Mouse (Mus musculus) ZHBTc4 (cell line): ENCODE measurements at regions not wholly inside any gene's neighbourhood (a gene's known extent, or its start where the extent isn't known, plus 50 kb on each side); places are given as distances from the start of the nearest gene placed in this dataset.

Source experiments
- DNase-seq: peaks from one replicate; pipeline ENCODE4 v3.0.0-alpha.2; 2011; ENCODE audit warnings: low read depth, low spot score

- DNase-seq = no peak
Measured at GRCm38 (mm10) chr7:68858471-68859210, 109.6 kb upstream of the Arrdc4 start.

GRCm38 (mm10) chr7:68851981-68852575, 103.0 kb upstream of the Arrdc4 start:
- no peak for DNase-seq

- DNase-seq = no peak
Measured at GRCm38 (mm10) chr7:68844606-68845005, 95.6 kb upstream of the Arrdc4 start.

GRCm38 (mm10) chr7:68843374-68843773, 94.3 kb upstream of the Arrdc4 start:
- peak; percentile 34 for DNase-seq

GRCm38 (mm10) chr7:68833977-68834791, 85.1 kb upstream of the Arrdc4 start:
- DNase-seq = peak; percentile 59

GRCm38 (mm10) chr7:68833517-68833916, 84.5 kb upstream of the Arrdc4 start:
- DNase-seq = no peak

- DNase-seq = peak; percentile 83
Measured at GRCm38 (mm10) chr7:68829861-68830260, 80.8 kb upstream of the Arrdc4 start.

- no peak for DNase-seq
Measured at GRCm38 (mm10) chr7:68824399-68824798, 75.4 kb upstream of the Arrdc4 start.

- DNase-seq = no peak
Measured at GRCm38 (mm10) chr7:68823646-68824045, 74.6 kb upstream of the Arrdc4 start.

GRCm38 (mm10) chr7:68823189-68823588, 74.1 kb upstream of the Arrdc4 start:
- peak; percentile 77 for DNase-seq

- no peak for DNase-seq
Measured at GRCm38 (mm10) chr7:68814823-68815666, 66.0 kb upstream of the Arrdc4 start.

- no peak for DNase-seq
Measured at GRCm38 (mm10) chr7:68809782-68810181, 60.7 kb upstream of the Arrdc4 start.
